Mouse (Mus musculus) kidney, adult 2 months (tissue): ENCODE measurements around the gene Parp6.

Experiments
- CTCF ChIP-seq: fragments of 200-500 bp; conservative IDR thresholded peaks from 2 replicates; pipeline ENCODE4 v1.5.1; 2011; ENCODE audit warnings: low read depth, mild to moderate bottlenecking, control low read depth, low read length, moderate library complexity, mixed read lengths; ENCODE audit not compliant: insufficient read depth, insufficient read length
- POLR2A ChIP-seq: fragments of 200-500 bp; IDR thresholded peaks from one replicate; pipeline ENCODE4 v1.6.1; 2011; ENCODE audit warnings: low read depth, low read length, control low read depth

- TF ChIP-seq CTCF: peak; percentile 91
- no peak for TF ChIP-seq POLR2A
These were observed 61.2 kb downstream of the Parp6 start for GRCm38 (mm10) chr9:59678313-59678712.
